Mouse (Mus musculus) frontal cortex, postnatal 36 days (tissue): ENCODE data around the gene Tmem236.
"Not testable (repeated sequence)": the region's sequence is repeated elsewhere in the genome, so short reads cannot be mapped to it uniquely, and the experiment has no call there.

Source experiments
- DNase-seq, 2 experiments: peaks; one replicate each; pipeline ENCODE4 v3.0.0; 2022; ENCODE audit warnings: low spot score in 2 of 2

The Tmem236 gene

DNA sequence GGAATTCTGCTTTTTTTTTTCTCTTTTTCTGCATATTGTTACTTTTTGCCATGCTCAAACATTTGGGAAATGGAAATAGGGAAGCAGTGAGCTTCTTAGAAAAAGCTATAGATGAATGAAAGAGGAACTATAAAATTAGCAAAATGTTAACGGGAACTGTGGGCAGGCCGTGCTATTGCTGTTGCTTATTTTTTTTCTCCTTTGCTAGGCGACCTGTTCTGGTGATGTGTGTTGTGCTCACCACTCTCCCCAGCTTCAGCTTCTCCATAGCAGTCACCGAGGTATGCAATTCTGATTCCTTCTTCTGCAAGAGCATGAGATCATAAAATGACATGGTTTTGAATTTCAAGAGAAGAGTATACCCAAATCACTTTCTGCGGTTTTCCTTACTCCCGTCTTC, 17.7 kb downstream of the Tmem236 start:
- DNase-seq: no peak

DNA sequence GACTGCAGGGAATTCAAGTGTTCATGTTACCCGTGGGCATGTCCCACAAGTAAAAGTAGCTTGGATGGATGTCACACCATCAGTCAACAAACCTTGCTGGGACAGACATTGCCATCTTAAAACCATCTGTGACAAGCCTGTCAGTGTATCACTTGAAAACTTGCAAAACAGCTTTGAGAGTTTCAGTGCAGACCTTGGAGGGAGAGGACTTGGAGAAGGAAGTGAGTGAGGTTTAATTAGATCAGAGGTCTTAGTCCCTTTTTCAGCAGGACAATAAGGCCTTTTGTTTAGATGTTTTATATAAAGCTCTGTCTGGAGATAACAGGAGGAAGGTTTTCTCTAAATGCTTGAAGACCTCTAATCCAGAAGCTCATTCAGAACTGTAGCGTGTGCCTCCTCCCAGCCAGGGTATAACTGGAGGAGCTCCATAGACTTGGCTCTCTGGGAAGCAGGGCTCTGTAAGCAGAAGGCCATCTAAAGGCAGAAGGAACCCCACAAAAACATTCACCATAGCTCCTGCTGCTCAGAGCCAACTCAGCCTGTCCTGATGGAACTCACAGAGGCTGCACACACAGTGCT, 24.1 kb downstream of the Tmem236 start:
- not testable (repeated sequence) for DNase-seq

DNA sequence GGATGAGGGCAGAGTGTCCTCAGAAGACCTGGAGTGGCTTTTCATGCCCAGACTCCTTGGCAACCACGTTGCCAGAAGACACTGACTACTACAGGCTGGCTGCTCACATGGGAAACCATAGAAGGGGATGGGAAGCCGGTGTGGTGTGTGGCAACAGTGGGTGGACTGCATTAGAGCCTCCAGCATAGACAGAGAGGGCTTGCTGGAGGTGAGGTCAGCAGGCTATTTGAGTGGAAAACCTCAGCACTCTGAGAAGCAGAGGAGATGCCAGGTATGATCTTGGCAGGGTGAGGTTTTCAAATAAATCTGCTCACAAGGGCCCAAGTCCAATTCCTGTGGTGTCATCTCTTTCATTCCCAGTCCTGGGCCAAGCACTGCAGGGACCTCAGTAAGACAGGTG, 25.3 kb downstream of the Tmem236 start:
- DNase-seq: no peak

DNA sequence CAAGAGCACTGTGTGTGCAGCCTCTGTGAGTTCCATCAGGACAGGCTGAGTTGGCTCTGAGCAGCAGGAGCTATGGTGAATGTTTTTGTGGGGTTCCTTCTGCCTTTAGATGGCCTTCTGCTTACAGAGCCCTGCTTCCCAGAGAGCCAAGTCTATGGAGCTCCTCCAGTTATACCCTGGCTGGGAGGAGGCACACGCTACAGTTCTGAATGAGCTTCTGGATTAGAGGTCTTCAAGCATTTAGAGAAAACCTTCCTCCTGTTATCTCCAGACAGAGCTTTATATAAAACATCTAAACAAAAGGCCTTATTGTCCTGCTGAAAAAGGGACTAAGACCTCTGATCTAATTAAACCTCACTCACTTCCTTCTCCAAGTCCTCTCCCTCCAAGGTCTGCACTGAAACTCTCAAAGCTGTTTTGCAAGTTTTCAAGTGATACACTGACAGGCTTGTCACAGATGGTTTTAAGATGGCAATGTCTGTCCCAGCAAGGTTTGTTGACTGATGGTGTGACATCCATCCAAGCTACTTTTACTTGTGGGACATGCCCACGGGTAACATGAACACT, 26.6 kb downstream of the Tmem236 start:
- not testable (repeated sequence) for DNase-seq

DNA sequence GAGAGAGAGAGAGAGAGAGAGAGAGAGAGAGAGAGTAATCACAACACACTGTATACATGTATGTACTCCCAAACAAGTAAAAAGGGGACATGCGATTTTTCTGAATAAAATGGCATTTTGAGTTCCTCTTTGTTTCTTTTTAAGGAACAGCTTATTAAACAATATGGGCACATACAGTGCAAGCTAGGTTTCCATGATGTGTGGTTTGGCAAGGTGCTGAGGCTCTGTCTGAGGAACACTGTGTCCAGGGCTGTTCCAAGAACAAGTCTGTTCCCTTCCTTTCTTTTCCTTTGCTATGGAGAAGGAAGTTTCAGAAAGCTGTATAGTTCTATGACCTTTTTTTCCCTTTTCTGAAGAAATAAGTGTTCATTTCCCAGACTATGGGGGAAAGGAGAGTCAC, 30.0 kb downstream of the Tmem236 start:
- DNase-seq: no peak

DNA sequence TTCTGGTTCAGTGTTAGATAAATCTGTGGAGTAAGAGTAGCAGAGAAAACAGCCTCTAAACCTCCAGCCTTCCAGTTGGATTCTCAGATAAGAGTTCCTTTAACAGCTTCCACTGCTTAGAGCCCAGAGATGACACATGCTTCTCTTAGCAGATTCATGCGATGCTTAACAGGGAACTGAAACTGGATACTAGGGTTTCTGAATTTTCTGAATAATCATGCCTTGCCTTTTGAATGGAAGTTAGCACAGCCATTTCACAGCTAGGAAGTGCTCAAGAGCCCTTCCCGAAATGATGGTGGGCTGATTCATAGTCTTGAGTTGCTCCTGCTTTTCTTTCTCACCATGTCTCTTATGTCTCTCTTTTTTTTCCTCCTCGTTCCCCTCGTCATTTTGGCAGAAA, 32.5 kb downstream of the Tmem236 start:
- no peak for DNase-seq

DNA sequence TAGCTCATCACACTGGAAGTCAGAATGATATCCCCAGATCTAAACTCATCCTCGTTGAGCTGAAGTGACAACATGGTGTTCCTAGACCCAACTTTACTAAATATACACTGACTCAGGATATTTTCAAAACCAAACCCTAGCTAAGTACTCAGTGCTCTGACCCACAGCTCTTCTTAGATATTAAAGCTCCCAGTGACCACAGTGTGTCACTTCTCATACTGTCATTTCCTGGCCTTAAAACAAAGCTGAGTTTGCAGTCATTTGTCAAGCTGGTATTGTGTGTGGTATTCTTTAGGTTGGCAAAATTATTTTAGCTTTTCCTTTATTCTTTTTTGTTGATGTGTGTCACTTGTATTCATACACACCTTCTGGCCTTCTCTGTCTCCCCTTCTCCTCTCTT, 36.4 kb downstream of the Tmem236 start:
- no peak for DNase-seq

DNA sequence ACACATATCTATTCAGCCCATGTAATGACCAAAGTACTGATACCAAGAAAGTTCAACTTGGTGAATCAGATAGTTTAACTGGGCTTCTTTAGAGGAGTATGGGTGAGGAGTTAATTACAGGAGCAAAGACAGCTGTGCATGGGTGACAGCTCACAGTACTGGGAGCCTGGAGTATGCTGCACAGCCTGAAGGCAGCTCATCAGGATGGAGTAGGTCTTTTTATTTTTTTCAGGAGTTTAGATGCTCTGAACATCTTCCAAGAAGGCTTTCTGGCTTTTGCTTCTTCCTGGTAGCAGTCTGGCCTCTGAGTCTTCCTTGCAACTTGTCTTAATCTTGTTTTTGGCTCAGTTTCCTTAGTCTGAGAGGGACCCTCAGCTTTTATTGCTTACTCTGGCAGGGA, 37.3 kb downstream of the Tmem236 start:
- no peak for DNase-seq

DNA sequence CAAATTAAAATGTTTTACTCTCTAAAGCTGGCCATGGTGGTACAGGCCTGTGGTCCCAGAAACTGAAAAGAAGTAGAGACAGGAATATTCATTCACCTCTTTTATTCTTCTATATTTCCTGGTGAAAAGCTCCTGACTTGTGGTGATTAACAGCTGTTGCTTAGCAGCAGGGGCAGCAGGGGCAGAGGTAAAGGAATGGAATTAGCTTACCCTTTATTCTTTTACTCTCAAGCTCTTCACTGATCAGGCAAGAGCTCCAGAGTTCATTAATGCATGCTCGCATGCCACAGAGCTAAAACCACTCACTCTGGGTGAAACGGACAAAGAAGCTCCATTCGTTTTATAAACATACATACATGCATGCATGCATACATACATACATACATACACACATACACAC, 40.4 kb downstream of the Tmem236 start:
- no peak for DNase-seq

DNA sequence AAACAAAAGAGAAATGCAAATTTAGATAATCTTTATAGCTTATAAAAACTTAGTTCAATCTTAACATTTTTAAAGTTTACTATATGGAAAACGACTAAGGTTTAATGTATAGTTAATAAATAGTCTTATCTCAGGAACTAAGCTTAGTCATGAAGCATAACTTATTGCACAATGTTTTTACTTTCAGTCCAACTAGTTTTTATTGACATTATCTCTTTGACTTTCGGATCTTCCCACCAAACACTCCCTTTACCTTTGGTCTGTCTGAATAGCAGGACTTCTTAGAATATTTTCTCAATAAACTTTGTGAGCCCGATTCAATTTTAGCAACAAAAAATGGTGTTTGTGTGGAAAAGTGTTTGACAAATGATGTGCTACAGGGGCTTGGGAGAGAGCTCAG, 42.3 kb downstream of the Tmem236 start:
- DNase-seq: no peak

DNA sequence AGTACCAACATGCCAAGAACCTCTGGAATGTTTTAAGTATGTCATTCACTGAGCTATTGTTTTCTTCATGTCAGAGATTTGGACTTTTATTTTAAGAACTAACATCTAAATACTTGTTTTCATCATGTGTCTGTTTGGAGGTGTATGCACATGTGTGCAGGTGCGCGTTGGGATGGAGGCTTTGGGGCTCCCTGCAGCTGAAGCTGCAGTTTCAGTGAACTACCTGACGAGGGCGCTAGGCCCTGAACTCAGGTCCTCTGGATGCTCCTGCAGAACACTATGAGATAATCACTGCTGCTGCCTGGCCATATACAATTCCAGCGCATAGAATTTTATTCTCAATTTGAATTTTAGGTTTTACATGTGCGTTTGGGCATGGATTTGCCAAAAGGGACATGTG, 43.8 kb downstream of the Tmem236 start:
- no peak for DNase-seq

DNA sequence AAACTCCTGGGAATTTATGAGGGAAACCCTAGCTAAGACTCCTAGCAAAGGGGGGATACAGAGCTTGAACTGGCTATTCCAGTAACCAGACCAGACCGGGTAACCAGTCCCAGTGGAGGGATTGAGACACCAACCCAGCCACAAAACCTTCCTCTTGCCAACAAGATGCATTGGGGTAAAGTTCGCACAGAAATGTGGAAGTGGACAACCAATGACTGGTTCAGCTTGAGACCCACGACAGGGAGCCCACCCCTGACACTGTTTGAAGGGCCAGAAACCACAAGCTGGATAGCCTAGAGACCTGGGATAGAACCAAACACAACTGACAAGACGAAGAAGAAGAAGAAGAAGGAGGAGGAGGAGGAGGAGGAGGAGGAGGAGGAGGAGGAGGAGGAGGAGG, 50.1 kb downstream of the Tmem236 start:
- no peak for DNase-seq

DNA sequence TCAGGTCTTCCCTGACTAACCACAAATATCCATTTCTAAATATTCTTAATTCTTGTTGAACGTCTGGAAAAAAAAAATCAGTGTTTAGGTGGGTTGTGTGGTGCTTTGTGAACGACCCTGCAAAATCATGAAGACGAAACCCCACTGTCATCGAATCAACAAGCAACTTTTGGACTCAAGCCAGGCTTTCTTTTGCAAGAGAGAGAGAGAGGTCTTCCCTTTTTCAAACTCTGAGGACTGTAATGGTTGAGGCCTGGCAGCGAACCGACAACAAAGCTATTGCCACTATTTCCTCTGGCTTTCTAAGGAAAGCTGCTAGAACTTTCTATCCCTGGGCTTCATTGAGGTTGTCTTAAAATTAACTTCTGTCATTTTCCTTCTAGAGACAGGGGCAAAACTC, 54.2 kb downstream of the Tmem236 start:
- DNase-seq: no peak

DNA sequence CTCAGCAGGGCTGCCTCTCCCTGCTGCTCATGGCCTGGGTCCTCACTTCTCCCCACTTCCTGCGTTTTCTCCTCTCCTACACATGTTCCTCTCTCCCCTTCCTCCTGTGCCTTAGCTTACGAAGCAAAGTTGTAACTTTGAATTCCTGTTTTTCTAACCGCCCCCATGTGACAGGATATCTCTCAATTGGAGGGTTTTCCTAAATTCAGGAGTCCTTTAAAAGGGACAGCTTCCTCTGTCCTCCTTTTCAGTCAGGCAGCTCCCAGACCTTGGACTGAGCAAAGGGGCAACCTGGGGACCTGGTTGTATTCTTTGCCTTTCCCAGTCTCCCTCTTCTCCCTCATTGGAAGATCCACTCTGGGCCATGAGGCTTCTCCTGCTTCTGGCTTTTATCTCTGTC, 54.8 kb downstream of the Tmem236 start, which contains the start of gene Mrc1:
Gene Mrc1, plus strand, starts transcription at position 244 of the 400 bp plus-strand sequence.
- DNase-seq: no peak

DNA sequence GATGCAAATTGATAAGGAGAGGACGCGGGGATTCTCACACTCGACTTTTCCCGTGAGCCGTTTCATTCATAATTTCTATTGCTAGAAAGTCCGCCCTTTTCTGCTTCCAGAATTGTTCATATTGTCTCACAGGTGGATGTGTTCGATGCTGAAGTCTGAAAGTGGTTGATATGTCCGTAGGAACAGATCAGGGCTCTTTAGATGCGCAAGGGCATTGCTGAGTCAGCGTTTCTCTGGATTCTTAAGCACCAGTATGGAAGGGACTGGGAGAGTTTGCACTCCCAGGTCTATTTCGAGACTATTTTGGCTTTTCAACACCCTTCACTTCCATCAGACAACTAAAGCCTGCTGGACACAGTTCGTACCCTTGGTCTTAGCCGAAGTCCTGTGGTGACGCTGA, 55.7 kb downstream of the Tmem236 start:
- no peak for DNase-seq

DNA sequence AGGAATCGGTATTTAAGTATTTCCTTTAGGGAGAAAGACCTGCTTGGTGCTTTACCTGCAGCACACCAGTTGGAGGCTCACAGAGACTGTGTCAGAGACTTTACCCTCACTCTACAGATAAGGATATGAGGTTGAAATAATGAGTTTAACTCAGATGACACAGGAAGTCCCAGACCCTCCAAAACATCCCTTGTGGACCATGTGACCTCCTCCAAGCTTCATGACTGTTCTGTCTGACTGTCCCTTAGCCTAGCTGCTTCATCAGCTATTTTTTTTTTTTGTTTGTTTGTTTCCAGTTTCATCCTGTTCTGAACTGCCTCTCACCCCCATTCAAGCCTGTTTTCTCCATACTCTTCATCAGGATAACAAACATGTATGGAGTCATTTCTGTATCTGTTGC, 58.6 kb downstream of the Tmem236 start:
- DNase-seq: no peak

DNA sequence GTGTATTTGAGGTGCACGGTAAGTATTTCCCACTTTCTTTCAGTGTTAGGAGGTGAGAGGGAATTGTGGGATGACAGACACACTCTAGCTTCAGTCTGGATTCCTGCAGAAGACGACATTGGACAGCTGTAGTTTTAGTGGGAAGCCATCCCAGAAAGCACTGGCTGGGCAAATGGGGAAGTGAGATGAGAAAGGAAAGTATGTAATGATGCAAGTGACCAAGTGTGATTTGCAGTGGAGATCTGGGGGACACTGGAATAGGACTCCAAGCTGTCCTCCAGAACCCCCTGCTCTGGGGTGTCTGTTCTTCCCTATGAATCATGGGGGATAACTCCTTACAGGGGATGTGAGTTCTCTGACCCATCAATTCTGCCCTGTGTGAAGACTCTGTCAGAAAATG, 59.7 kb downstream of the Tmem236 start:
- DNase-seq: no peak

DNA sequence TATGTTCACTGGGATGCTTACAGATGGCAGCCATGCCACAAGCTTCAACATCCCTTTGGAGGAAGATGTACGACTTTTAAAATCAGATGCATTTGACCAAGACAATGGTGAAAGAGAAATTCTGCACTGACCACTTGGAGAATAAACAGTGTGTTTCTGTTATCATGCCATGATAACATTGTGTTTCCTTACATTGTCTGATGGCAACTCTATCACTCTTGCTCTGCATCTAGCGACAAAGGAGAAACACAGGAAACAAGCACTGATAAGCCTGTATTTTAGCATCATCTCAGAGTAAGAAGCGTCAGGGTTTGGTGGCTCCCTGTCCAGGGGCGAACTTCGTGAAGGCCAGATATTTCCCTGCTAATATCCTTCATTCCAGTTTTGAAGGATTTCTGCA, 61.0 kb downstream of the Tmem236 start:
- DNase-seq: no peak

DNA sequence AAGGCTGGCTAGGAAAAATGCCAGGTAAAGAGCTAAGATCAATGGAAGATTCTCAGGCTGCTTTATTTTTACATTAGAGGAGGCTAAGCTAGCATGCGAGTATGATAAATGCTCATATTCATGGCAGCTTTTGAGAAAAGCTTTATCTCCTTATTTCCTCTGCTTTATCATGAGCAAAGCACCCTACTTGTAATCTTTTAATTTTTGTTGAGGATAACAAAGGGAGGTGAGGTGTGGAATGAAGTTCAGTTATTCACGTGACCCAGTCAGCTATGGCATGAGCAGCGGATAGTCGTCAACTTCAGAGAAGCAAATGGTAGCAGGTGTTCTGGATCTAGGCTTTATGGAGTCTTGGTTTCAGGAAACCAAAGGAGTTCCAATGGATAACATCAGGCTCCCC, 62.6 kb downstream of the Tmem236 start:
- DNase-seq: no peak

DNA sequence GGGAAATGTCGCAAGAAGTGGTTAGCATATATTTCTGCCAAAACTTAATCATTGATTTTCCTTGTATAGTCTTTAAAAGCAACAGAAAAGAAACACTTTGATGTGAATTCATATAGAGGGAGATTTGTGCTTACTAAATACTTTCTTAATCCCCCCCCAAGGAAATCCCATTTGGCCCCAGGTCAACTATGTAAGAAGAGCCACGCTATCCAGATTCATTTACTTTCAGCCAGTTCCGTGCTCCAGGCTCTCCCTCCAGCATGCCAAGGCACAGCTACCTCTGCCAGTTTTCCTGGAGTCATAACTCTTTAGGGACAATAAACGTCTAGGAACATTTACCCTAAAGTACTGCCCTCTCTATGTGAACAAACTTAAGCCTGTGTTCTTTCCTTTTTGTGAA, 63.4 kb downstream of the Tmem236 start:
- no peak for DNase-seq

DNA sequence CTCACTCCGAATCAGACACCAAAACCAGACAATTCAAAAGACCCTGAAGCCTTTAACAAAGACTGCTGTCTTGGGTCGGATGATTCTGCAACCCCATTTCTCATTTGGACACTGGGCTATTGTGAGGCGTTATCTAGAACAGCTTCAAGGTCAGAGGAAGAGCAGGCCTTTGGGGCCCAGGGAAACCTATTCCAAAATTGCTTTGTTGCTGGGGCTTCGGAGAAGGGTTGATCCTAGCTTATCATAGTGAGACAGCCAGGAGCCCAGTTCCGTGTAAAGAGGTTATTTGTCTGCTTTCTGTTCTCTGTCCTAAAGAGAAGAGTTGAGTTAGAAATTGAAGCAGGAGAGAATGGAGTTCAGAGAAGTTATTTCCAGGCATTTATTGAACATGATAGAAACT, 64.8 kb downstream of the Tmem236 start:
- DNase-seq: no peak

DNA sequence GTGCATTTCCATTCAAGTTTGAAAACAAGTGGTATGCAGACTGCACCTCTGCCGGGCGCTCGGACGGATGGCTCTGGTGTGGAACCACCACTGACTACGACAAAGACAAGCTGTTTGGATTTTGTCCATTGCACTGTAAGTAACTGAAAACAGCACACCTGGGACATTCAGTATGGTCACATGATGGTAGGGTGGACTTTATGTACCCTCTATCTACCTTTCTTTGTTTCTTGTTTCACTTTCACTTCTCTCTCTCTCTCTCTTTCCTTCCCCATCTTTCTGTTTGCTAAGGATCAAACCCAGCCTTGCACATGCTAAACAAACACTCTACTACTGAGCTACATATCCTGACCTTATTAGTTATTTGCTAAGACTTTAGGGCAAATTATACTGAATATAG, 69.8 kb downstream of the Tmem236 start:
- DNase-seq: no peak

DNA sequence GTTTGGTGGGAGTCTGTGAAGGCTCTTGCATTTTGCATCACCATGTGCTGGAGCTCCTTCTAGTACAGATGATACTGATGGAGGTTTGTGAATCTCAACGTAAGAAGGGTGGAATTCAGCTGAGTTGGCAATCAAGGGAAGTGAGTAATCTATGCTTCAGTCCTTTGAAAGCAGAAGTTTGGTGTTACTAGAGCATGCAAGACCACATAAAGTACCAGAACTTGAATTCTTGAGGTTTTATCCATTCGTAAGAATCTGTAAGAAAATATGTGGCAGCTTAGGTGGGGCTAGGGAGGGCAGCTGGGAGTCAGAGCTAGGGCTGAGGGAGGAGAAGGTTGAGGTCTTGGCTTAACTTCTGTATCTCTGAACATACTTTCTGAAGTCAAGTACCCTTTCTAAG, 70.3 kb downstream of the Tmem236 start:
- DNase-seq: no peak

DNA sequence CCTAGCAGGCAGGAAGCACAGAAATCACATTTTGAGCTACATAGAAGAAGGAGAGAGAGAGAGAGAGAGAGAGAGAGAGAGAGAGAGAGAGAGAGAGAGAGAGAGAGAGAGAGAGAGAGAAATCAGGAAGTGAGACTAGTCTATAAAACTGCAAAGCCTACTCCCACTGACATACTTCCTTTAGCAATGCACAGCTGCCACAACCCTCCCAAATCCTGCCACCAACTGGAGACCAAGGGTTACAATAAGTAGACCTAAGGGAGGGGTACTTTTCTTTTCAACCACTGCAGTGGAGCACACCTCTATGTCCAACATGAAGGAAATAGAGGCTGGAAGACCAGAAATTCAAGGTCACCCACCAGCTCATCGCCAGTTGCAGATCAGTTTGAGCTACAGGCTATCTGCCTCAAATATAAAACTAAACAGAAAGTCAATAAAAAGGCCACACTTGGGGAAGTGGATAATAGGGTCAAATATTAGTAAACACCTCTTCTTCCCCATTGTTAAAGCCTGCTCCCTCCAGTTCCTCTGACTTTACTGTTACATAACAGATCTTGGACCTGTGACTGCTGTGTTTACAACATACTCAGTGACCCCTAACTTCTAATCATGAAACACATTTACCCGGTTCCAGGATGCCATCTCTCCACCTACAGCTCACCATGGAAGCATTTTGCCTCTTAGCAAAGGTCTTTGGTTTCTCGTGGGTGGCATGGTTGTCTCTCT, 75.7 kb downstream of the Tmem236 start:
- DNase-seq: no peak
